In genomic region chr13:119689709-119690038, GRCm38 (mm10) we compare ENCODE assay signal across 7 mouse cellular contexts. TPM values are rescaled to one million over a fixed set of nuclear protein-coding genes. Genes with fewer than 3 reads are reported as not detected.
A peak's percentile ranks its signal among the peaks of the same experiment; 100 is the strongest.
DNase-seq lines count a peak whose midpoint lies in the region; ATAC-seq and TF ChIP-seq lines count a peak whose summit lies in the region.

No protein-coding gene starts in this region.

- peaks cover 5% of the 10 kb centered on the region; the same call in 1 of the 2 replicates for H3K4me1 ChIP-seq in lung, postnatal 0 days (ENCODE audit: insufficient read depth, low read depth, low read length)
- peaks cover 15% of the 10 kb centered on the region for H3K4me1 ChIP-seq in forebrain, embryonic 14.5 days (ENCODE audit: control insufficient read depth, insufficient read depth, low read length)
- H3K4me1 ChIP-seq in limb, embryonic 13.5 days, result peaks cover 37% of the 10 kb centered on the region
- peaks cover 2% of the 10 kb centered on the region; the same call in 1 of the 2 replicates for H3K4me1 ChIP-seq in small intestine, adult 2 months (ENCODE audit: control insufficient read depth, insufficient read depth, insufficient read length, low read length)

- H3K36me3 ChIP-seq in lung, postnatal 0 days (ENCODE audit: insufficient read depth, low read length), result no peaks in the 10 kb centered on the region
- no peaks in the 10 kb centered on the region for H3K36me3 ChIP-seq in forebrain, embryonic 14.5 days (ENCODE audit: control insufficient read depth, insufficient read depth, low read length)
- 0 out of 2 replicates have a peak, but pooled peaks cover 5% of the 10 kb centered on the region for H3K36me3 ChIP-seq in limb, embryonic 13.5 days
- peaks cover 5% of the 10 kb centered on the region; the same call in 1 of the 2 replicates for H3K36me3 ChIP-seq in small intestine, adult 2 months (ENCODE audit: control insufficient read depth, insufficient read depth, low read length)

- no peak for DNase-seq in lung, postnatal 0 days (ENCODE audit: low spot score)
- DNase-seq in lung, postnatal 36 days, result no peak
- DNase-seq in forebrain, embryonic 14.5 days (ENCODE audit: low spot score), result no peak
- no peak for DNase-seq in kidney, adult 11 months

- H3K4me2 ChIP-seq in lung, postnatal 0 days (replicated peaks; ENCODE audit: low read depth, low read length), result peak overlapping the region; percentile 39; the same call in 1 of the 2 replicates
- peak overlapping the region; percentile 47 for H3K4me2 ChIP-seq in forebrain, embryonic 14.5 days (ENCODE audit: low read length)
- H3K4me2 ChIP-seq in limb, embryonic 13.5 days (replicated peaks), result peak overlapping the region; percentile 54

- ATAC-seq in lung, postnatal 0 days, result no peak
- no peak for ATAC-seq in forebrain, embryonic 14.5 days
- no peak for ATAC-seq in limb, embryonic 13.5 days (ENCODE audit: low FRiP score, low read depth)
- ATAC-seq in monocyte, adult 5-6 weeks (replicated peaks; ENCODE audit: insufficient number of reproducible peaks, low FRiP score, low TSS enrichment, poor library complexity, severe bottlenecking), result no peak

- TF ChIP-seq EP300 in lung, postnatal 0 days (IDR thresholded peaks at IDR 0.05), result no peak

- H3K9me3 ChIP-seq in lung, postnatal 0 days (ENCODE audit: low read length), result no peaks in the 10 kb centered on the region
- no peaks in the 10 kb centered on the region for H3K9me3 ChIP-seq in forebrain, embryonic 14.5 days (replicated peaks; ENCODE audit: control insufficient read depth, low read length)
- no peaks in the 10 kb centered on the region for H3K9me3 ChIP-seq in limb, embryonic 13.5 days

- H3K27ac ChIP-seq in lung, postnatal 0 days (ENCODE audit: low read length), result no peak overlapping the region
- H3K27ac ChIP-seq in forebrain, embryonic 14.5 days (ENCODE audit: low read depth, low read length), result peak overlapping the region; percentile 75
- H3K27ac ChIP-seq in limb, embryonic 13.5 days, result no peak overlapping the region
- H3K27ac ChIP-seq in small intestine, adult 2 months (ENCODE audit: insufficient read depth, low read depth, low read length), result 0 out of 2 replicates have a peak overlapping the region, but pooled peaks have one; percentile 29

- no peak for TF ChIP-seq POLR2A in small intestine, adult 2 months (IDR thresholded peaks at IDR 0.05; ENCODE audit: low read depth, low read length)

- H3K4me3 ChIP-seq in lung, postnatal 0 days (ENCODE audit: low read depth, low read length), result peak overlapping the region; percentile 96
- H3K4me3 ChIP-seq in forebrain, embryonic 14.5 days (ENCODE audit: low read depth, low read length), result peak overlapping the region; percentile 97
- H3K4me3 ChIP-seq in limb, embryonic 13.5 days, result peak overlapping the region; percentile 97
- peak overlapping the region; percentile 48 for H3K4me3 ChIP-seq in small intestine, adult 2 months (ENCODE audit: low read depth, low read length)

- no peak overlapping the region for H3K9ac ChIP-seq in lung, postnatal 0 days (replicated peaks; ENCODE audit: low read depth)
- H3K9ac ChIP-seq in forebrain, embryonic 14.5 days (ENCODE audit: low read length), result peak overlapping the region; percentile 32; the same call in 1 of the 2 replicates
- no peak overlapping the region for H3K9ac ChIP-seq in limb, embryonic 13.5 days

- no peak for TF ChIP-seq CTCF in lung, postnatal 0 days (IDR thresholded peaks at IDR 0.05)
- TF ChIP-seq CTCF in small intestine, adult 2 months (IDR thresholded peaks at IDR 0.05; ENCODE audit: extremely low read depth, insufficient read length, insufficient replicate concordance, low read depth, low read length), result no peak

- no peaks in the 10 kb centered on the region for H3K27me3 ChIP-seq in lung, postnatal 0 days (replicated peaks; ENCODE audit: insufficient read depth, low read length)
- no peaks in the 10 kb centered on the region for H3K27me3 ChIP-seq in forebrain, embryonic 14.5 days (replicated peaks; ENCODE audit: control insufficient read depth, insufficient read depth, low read length)
- no peaks in the 10 kb centered on the region for H3K27me3 ChIP-seq in limb, embryonic 13.5 days
- no peaks in the 10 kb centered on the region for H3K27me3 ChIP-seq in small intestine, adult 2 months (ENCODE audit: control insufficient read depth, insufficient read depth, low read length)

- WGBS in lung, postnatal 0 days, result 6% methylated on average over 5 of the region's 5 CpGs
- WGBS in forebrain, embryonic 14.5 days, result 6% methylated on average over 5 of the region's 5 CpGs
- WGBS in limb, embryonic 13.5 days, result 9% methylated on average over 5 of the region's 5 CpGs
- 6% methylated on average over 5 of the region's 5 CpGs for WGBS in small intestine, adult 2 months

RNA-seq across cellular contexts. Expression of gene Hmgcs1, which starts 0.5 kb away (rescaled TPM):
- 95.4 and 118 TPM in 2 replicates for polyA plus RNA-seq in lung, postnatal 0 days (2015; fragmentation: Nextera tagmentation; extraction: Ambion mirVana)
- 311 and 398 TPM in 2 replicates for polyA plus RNA-seq in forebrain, embryonic 14.5 days (2014; fragmentation: Nextera tagmentation; extraction: Ambion mirVana)
- polyA plus RNA-seq in limb, embryonic 13.5 days (2015; fragmentation: Nextera tagmentation; extraction: Ambion mirVana), result 146 and 148 TPM in 2 replicates
- 7.8 and 14.3 TPM in 2 replicates for polyA plus RNA-seq in small intestine, adult 2 months (2012; rRNA removed)
- 42.9 to 60.0 TPM (median 53.2 TPM) in 3 replicates for total RNA-seq in monocyte, adult 5-6 weeks (2017)

Comparison
In these comparisons a context has a peak if more than half of its experiments do, and no peak if none do; other contexts are left out.
1. H3K27ac ChIP-seq: peak in forebrain, embryonic 14.5 days (single experiment) and small intestine, adult 2 months (single experiment); none in lung, postnatal 0 days (single experiment) and limb, embryonic 13.5 days (single experiment).
2. Peak in every context shown above with its lines, with median percentiles within 50 percentile points of each other: H3K4me2 ChIP-seq and H3K4me3 ChIP-seq.